8 mouse cellular contexts compared by ENCODE assay signal in the genomic region with DNA sequence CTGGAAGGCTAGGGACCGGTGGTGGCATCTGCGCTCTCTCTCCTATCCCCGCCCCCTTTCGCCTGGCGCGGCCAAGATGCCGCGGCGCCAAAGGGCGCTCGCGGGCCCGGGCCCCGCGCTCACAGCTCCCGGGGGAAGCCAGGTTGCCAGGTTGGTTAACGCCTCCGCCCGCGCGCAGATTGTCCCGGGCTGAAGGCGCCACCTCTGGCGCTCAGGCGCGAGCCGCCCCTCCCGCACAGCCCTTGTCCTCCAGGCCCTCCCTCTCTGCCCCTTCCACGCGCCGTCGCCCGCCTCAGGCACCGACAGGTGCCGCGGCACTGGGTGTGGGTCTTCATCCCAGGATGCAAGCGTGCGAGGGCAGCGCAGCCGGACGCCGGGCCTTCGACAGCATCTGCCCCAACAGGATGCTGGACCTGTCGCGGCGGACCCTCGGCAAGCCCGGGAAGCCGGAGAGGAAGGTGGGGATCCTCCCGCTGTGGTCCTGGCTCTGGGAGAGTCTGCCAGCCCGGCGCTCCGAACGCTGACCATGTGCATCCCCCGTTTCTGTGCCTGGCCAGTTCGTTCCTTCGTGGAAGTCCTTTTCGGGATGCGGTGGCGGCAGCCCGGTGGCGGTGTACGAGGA. TPM values are rescaled to one million over a fixed set of nuclear protein-coding genes. Genes with fewer than 3 reads are reported as not detected.
A peak's percentile ranks its signal among the peaks of the same experiment; 100 is the strongest.
DNase-seq lines count a peak whose midpoint lies in the region; ATAC-seq and TF ChIP-seq lines count a peak whose summit lies in the region.

A gene (plus strand): TSS at position 315 of the 622 bp plus-strand sequence.

- peak within 1 kb of the TSS; percentile 62 for H3K4me2 ChIP-seq in limb, embryonic 14.5 days (replicated peaks; ENCODE audit: low read depth, low read length, severe bottlenecking)

- H3K4me3 ChIP-seq in left cerebral cortex, adult 2 months = peak within 1 kb of the TSS; percentile 37
- peak within 1 kb of the TSS; percentile 37 for H3K4me3 ChIP-seq in limb, embryonic 14.5 days (replicated peaks; ENCODE audit: low read length)

- no peaks in the 10 kb centered on the region for H3K36me3 ChIP-seq in limb, embryonic 14.5 days (ENCODE audit: control insufficient read depth, insufficient read depth, low read length)

- DNase-seq in left cerebral cortex, adult 2 months (ENCODE audit: extremely low spot score in 1 of 2, low spot score in 2 of 2) = peak in 1 of 2 experiments; percentile 12
- no peak for DNase-seq in left cerebral cortex, adult 11 months (ENCODE audit: low spot score)
- DNase-seq in cerebellum, postnatal 25 days = peak; percentile 49 to 64
- peak; percentile 13 for DNase-seq in heart, postnatal 4 days
- no peak for DNase-seq in limb, embryonic 14.5 days (ENCODE audit: low spot score)
- DNase-seq in layer of hippocampus, postnatal 36 days = no peak
- DNase-seq in layer of hippocampus, postnatal 25 days (ENCODE audit: extremely low spot score in 1 of 2, low spot score in 1 of 2) = no peak

- TF ChIP-seq CTCF in left cerebral cortex, adult 2 months (IDR thresholded peaks at IDR 0.05) = no peak

- no peak for ATAC-seq in limb, embryonic 14.5 days (ENCODE audit: low FRiP score, low read depth)
- ATAC-seq in monocyte, adult 5-6 weeks (replicated peaks; ENCODE audit: insufficient number of reproducible peaks, low FRiP score, low TSS enrichment, poor library complexity, severe bottlenecking) = 0 out of 2 replicates have a peak, but pooled peaks have one; percentile 3

- under 1% methylated on average over 51 of the region's 63 CpGs for WGBS in limb, embryonic 14.5 days

- no peak for TF ChIP-seq POLR2A in limb, embryonic 14.5 days (IDR thresholded peaks at IDR 0.05; ENCODE audit: borderline replicate concordance, extremely low read depth, insufficient read depth, insufficient read length)

- intact Hi-C loops in left cerebral cortex, adult 2 months (cut with DNase I) = no loop called here

- 0 out of 2 replicates have a peak within 1 kb of the TSS, but pooled peaks have one; percentile 7 for H3K9ac ChIP-seq in limb, embryonic 14.5 days (ENCODE audit: low read depth, low read length, severe bottlenecking)

- H3K4me1 ChIP-seq in limb, embryonic 14.5 days (ENCODE audit: control insufficient read depth, insufficient read depth, low read length) = peaks cover 25% of the 10 kb centered on the region

- H3K9me3 ChIP-seq in limb, embryonic 14.5 days (ENCODE audit: control insufficient read depth, low read length) = no peaks in the 10 kb centered on the region

- H3K27me3 ChIP-seq in limb, embryonic 14.5 days (ENCODE audit: control insufficient read depth, insufficient read depth, low read length) = peaks cover 94% of the 10 kb centered on the region

- H3K27ac ChIP-seq in left cerebral cortex, adult 2 months = no peak within 1 kb of the TSS
- H3K27ac ChIP-seq in limb, embryonic 14.5 days (replicated peaks; ENCODE audit: low read depth, low read length) = no peak within 1 kb of the TSS

RNA-seq across cellular contexts. Expression of the gene that starts here (rescaled TPM):
- total RNA-seq in left cerebral cortex, adult 2 months (2021) = under 1 TPM; 0.36 to 0.37 TPM
- not detected for total RNA-seq in heart, postnatal 4 days (2021)
- not detected in 2 replicates for polyA plus RNA-seq in limb, embryonic 14.5 days (2012; rRNA removed)
- polyA plus RNA-seq in limb, embryonic 14.5 days (2014; fragmentation: Nextera tagmentation; extraction: Ambion mirVana) = not detected in 2 replicates
- not detected in 3 replicates for total RNA-seq in monocyte, adult 5-6 weeks (2017)
- total RNA-seq in layer of hippocampus, postnatal 36 days (2021) = under 1 TPM; 0.42 to 0.66 TPM
- under 1 TPM; 0.37 to 0.75 TPM for total RNA-seq in layer of hippocampus, postnatal 25 days (2021)

Comparison
In these comparisons a context has a peak if more than half of its experiments do, and no peak if none do; other contexts are left out.
1. Peak in DNase-seq in heart, postnatal 4 days; RNA of the gene not detected or under 1 TPM.
2. Peak in ATAC-seq in monocyte, adult 5-6 weeks; RNA of the gene not detected or under 1 TPM.
3. DNase-seq: peak in cerebellum, postnatal 25 days (2 of 2); none in left cerebral cortex, adult 11 months (single experiment), limb, embryonic 14.5 days (single experiment), layer of hippocampus, postnatal 36 days (0 of 2) and layer of hippocampus, postnatal 25 days (0 of 2).